Mouse (Mus musculus) intestine, postnatal 0 days (tissue): ENCODE measurements around the gene Crhr1. TPM values are rescaled to one million over a fixed set of nuclear protein-coding genes. Genes with fewer than 3 reads are reported as not detected.
"Not testable (repeated sequence)": the region's sequence is repeated elsewhere in the genome, so short reads cannot be mapped to it uniquely, and the experiment has no call there.

Experiments used
- ATAC-seq: fragments of 200-750 bp; cut with Nextera tagmentation; 2 replicates; pipeline ENCODE4 v1.8.0; 2017; ENCODE audit warnings: mild to moderate bottlenecking, moderate TSS enrichment, moderate library complexity
- H3K27ac ChIP-seq: fragments of 300-500 bp; sonication (generic); 2 replicates; pipeline ENCODE4 v1.5.1; 2014; ENCODE audit warnings: mild to moderate bottlenecking, low read depth, low read length, moderate library complexity
- H3K27me3 ChIP-seq: fragments of 300-500 bp; sonication (generic); replicated peaks from 2 replicates; pipeline ENCODE4 v1.6.1; 2014; ENCODE audit warnings: low read length, mixed read lengths; ENCODE audit not compliant: control insufficient read depth, insufficient read depth
- H3K36me3 ChIP-seq: fragments of 300-500 bp; sonication (generic); 2 replicates; pipeline ENCODE4 v1.6.1; 2014; ENCODE audit warnings: mild to moderate bottlenecking, moderate library complexity; ENCODE audit not compliant: control insufficient read depth, insufficient read depth
- H3K4me1 ChIP-seq: fragments of 300-500 bp; sonication (generic); replicated peaks from 2 replicates; pipeline ENCODE4 v1.6.1; 2014; ENCODE audit warnings: antibody characterized with exemption, low read length, mixed read lengths; ENCODE audit not compliant: control insufficient read depth, insufficient read depth
- H3K4me2 ChIP-seq: fragments of 300-500 bp; sonication (generic); replicated peaks from 2 replicates; pipeline ENCODE4 v1.6.1; 2014; ENCODE audit warnings: low read depth, mild to moderate bottlenecking, moderate library complexity
- H3K4me3 ChIP-seq: fragments of 300-500 bp; sonication (generic); 2 replicates; pipeline ENCODE4 v1.5.1; 2014; ENCODE audit warnings: low read depth, low read length
- H3K9ac ChIP-seq: fragments of 300-500 bp; sonication (generic); 2 replicates; pipeline ENCODE4 v1.6.1; 2014; ENCODE audit warnings: mild to moderate bottlenecking, low read depth, low read length
- H3K9me3 ChIP-seq: fragments of 300-500 bp; sonication (generic); 2 replicates; pipeline ENCODE4 v1.6.1; 2016; ENCODE audit warnings: mixed run types; ENCODE audit not compliant: control insufficient read depth
- CTCF ChIP-seq: sonication (generic); IDR thresholded peaks from 2 replicates; pipeline ENCODE4 v1.5.1; 2016; ENCODE audit warnings: low read depth, mild to moderate bottlenecking, control low read depth, antibody characterized with exemption, moderate library complexity
- WGBS: fragments of 180-500 bp; shearing (Covaris S2); extraction: QIAGEN DNeasy Blood & Tissue Kit; methylation state at CpG from one replicate; pipeline ENCODE4 v1.1.7; 2014; 5-methylcytosine and 5-hydroxymethylcytosine counted together
- polyA plus RNA-seq: library from polyadenylated mRNA; unstranded; fragments of >200 nt; fragmentation: Nextera tagmentation; extraction: Ambion mirVana; gene quantifications from 2 replicates; pipeline ENCODE4 v1.2.1, GENCODE M21; 2015

Gene Crhr1
- polyA plus RNA-seq, 1 experiment from 2014 or later = not detected

DNA sequence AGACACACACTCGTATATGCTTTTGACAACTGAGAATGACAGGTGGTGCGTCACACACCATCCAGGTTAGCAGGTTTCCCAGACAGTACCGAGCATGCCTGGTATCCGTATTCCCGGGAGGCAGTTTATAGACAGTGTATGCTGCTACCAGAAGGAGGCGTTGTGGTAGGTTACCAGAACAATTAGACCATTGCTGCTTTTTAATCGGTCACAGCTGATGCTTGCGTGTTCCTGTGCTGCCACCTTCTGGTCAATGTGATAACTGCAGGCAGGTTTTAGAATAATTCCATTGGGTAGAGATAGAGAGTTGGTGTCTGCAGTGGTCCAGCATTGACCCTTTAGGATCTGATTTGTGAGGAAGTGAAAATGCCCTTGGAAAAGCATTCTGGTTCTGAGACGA, 63.1 kb downstream of the Crhr1 start:
- Histone ChIP-seq H3K9me3 (no peaks in the 10 kb centered on the region), H3K27me3 (0 out of 2 replicates have a peak, but pooled peaks cover 6% of the 10 kb centered on the region), H3K27ac (no peak overlapping the region), H3K9ac (no peak overlapping the region), H3K4me1 (no peaks in the 10 kb centered on the region), H3K4me2 (no peak overlapping the region), H3K36me3 (no peaks in the 10 kb centered on the region), H3K4me3 (no peak overlapping the region)
- ATAC-seq = peak; percentile 43; the same call in 1 of the 2 replicates
- peak; percentile 98 for TF ChIP-seq CTCF
- WGBS = 13% methylated on average over 9 of the region's 9 CpGs

DNA sequence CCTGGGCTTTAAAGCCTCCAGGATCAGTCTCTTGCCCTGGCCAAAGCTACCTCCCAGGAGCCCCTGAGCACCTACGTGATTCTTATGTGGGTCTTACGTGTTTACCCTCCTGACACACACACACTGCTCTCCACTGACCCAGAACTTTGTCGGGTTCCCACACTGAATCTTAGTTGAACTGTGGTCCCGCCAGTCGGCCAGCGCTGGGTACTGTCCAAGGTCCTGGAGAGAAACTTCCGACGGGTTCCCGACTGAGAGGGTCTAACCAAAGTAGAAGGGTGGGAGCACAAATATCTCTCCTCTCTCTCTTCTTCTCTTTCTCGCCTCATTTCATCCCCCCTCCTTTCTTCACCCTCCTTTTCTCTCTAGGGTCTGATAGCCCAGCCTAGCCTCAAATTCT, 65.2 kb downstream of the Crhr1 start:
- no peak overlapping the region for H3K4me2 ChIP-seq
- no peaks in the 10 kb centered on the region for H3K4me1 ChIP-seq
- H3K9me3 ChIP-seq = 0 out of 2 replicates have a peak, but pooled peaks cover 4% of the 10 kb centered on the region
- no peak for ATAC-seq
- TF ChIP-seq CTCF = no peak
- H3K36me3 ChIP-seq = no peaks in the 10 kb centered on the region
- 3% methylated on average over 10 of the region's 10 CpGs for WGBS
- H3K27me3 ChIP-seq = 0 out of 2 replicates have a peak, but pooled peaks cover 6% of the 10 kb centered on the region
- no peak overlapping the region for H3K4me3 ChIP-seq
- H3K9ac ChIP-seq = no peak overlapping the region
- no peak overlapping the region for H3K27ac ChIP-seq

DNA sequence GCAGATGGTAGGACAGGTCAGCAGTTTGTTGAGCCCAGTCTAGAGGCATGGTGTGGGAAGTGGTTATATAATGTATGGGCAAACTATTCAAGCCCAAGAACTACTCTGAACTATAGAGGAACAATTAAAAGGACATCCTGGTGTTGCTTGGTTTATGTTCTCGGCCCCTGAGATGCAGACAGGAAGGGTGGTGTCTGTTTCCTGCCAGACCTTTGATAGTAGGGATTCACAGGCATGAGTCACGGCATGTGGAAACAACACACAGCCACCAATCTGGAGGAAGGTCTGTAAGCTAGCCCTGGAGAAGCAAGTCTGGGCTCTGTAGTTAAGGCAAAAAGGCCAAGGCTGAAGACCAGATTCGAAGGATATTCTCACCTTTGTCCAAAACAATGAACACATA, 70.6 kb downstream of the Crhr1 start:
- Histone ChIP-seq H3K27ac (no peak overlapping the region), H3K9ac (no peak overlapping the region), H3K4me2 (no peak overlapping the region), H3K9me3 (0 out of 2 replicates have a peak, but pooled peaks cover 4% of the 10 kb centered on the region), H3K4me3 (no peak overlapping the region), H3K27me3 (0 out of 2 replicates have a peak, but pooled peaks cover 2% of the 10 kb centered on the region), H3K36me3 (no peaks in the 10 kb centered on the region), H3K4me1 (no peaks in the 10 kb centered on the region)
- no peak for TF ChIP-seq CTCF
- 78% methylated on average over 3 of the region's 3 CpGs for WGBS
- no peak for ATAC-seq

DNA sequence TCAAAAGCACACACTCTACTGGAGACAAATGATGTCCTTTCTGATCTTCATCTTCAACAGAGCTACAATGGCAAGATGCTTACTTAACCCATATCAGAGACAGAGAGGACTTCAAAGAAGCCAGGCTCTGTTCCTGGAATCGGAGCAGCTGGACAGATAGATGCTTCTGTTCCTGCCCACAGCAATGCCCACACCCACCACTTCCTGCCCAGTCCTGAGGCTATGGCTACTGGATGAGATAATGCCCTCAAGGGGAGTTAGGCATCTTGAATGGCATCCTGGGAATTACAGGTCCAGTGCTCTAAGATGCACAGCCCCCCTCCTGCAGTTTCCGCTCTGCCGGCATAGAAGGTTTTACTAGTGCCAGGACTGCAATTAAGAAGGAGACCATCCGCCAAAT, 73.9 kb downstream of the Crhr1 start:
- TF ChIP-seq CTCF = no peak
- 81% methylated on average over 4 of the region's 4 CpGs for WGBS
- no peak for ATAC-seq

DNA sequence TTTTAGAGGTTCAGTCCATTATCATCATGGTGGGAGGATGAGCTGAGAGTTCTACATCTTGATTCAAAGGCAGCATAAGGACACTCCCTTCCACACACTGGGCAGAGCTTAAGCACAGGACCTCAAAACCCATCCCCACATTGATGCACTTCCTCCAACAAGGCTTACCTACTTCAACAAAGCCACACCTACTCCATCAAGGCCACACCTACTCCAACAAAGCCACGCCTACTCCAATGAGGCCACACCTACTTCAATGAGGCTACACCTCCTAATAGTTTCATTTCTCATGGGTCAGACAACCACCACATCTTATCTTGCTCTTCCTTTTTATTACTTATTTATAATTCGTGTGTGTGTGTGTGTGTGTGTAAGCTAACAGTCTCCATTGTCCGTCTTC, 76.4 kb downstream of the Crhr1 start:
- 57% methylated on average over 3 of the region's 3 CpGs for WGBS
- TF ChIP-seq CTCF = no peak
- Histone ChIP-seq H3K27ac (no peak overlapping the region), H3K4me1 (no peaks in the 10 kb centered on the region), H3K9me3 (no peaks in the 10 kb centered on the region), H3K9ac (no peak overlapping the region), H3K36me3 (no peaks in the 10 kb centered on the region), H3K27me3 (no peaks in the 10 kb centered on the region), H3K4me3 (no peak overlapping the region), H3K4me2 (no peak overlapping the region)
- no peak for ATAC-seq

More for the DNA sequence above, 73.9 kb downstream of the Crhr1 start:
- H3K4me3 ChIP-seq = no peak overlapping the region
- no peaks in the 10 kb centered on the region for H3K27me3 ChIP-seq
- H3K27ac ChIP-seq = no peak overlapping the region
- no peak overlapping the region for H3K9ac ChIP-seq
- no peaks in the 10 kb centered on the region for H3K4me1 ChIP-seq
- no peak overlapping the region for H3K4me2 ChIP-seq
- 0 out of 2 replicates have a peak, but pooled peaks cover 4% of the 10 kb centered on the region for H3K9me3 ChIP-seq
- H3K36me3 ChIP-seq = no peaks in the 10 kb centered on the region

DNA sequence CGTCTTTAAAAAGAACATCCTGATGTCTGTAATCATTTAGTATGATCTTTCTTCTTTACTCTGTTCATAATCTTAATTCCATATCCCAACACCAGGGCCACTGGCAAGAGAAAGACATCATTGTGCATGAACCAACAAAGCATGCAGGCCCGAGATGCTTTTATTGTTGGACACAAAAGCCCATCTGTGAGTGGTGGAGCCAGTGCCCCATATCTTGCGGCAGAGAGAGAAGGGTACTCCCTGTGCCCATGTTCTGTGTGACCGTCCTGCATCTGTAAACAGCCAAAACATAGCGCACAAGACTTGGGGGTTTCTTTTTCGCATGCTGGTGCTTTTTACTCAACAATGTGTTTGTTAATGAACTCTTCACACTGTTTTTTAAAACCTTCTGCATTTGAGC, 78.6 kb downstream of the Crhr1 start:
- Histone ChIP-seq H3K4me1 (no peaks in the 10 kb centered on the region), H3K9me3 (no peaks in the 10 kb centered on the region), H3K36me3 (no peaks in the 10 kb centered on the region), H3K9ac (no peak overlapping the region), H3K27ac (no peak overlapping the region), H3K27me3 (no peaks in the 10 kb centered on the region), H3K4me2 (no peak overlapping the region), H3K4me3 (no peak overlapping the region)
- no peak for TF ChIP-seq CTCF
- whole genome bisulfite sequencing = 87% methylated on average over 6 of the region's 6 CpGs
- ATAC-seq = no peak

DNA sequence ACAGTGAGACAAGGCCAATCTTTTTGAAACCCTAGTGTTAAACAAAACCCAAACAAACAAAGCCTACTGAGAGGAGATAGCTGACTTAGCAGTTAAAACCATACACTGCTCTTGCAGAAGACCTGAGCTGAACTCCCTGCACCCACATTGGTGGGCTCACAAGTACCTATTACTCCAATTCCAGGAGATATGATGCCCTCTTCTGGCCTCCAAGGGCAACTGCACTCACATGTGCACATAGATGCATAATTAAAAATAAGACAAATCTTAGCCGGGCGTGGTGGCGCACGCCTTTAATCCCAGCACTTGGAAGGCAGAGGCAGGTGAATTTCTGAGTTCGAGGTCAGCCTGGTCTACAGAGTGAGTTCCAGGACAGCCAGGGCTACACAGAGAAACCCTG, 81.5 kb downstream of the Crhr1 start:
- H3K9me3 ChIP-seq, H3K27me3 ChIP-seq, H3K4me1 ChIP-seq, H3K4me2 ChIP-seq, H3K36me3 ChIP-seq, H3K27ac ChIP-seq, ATAC-seq, H3K4me3 ChIP-seq, H3K9ac ChIP-seq: not testable (repeated sequence)
- 96% methylated on average over 5 of the region's 5 CpGs for WGBS
